Mouse (Mus musculus): ENCODE measurements around the gene Gm17374. TPM values are rescaled to one million over a fixed set of nuclear protein-coding genes. Genes with fewer than 3 reads are reported as not detected.

Gene Gm17374
- polyA plus RNA-seq, 1 experiment from 2014 or later = not detected

GRCm38 (mm10) chr2:140200713-140201112 is 48.9 kb downstream of the Gm17374 start:
- H3K27ac ChIP-seq = no peak overlapping the region
- H3K36me3 ChIP-seq = no peaks in the 10 kb centered on the region
- WGBS = 84% methylated on average over 2 of the region's 2 CpGs
- no peaks in the 10 kb centered on the region for H3K27me3 ChIP-seq (replicated peaks)
- H3K4me1 ChIP-seq (replicated peaks) = no peaks in the 10 kb centered on the region
- ATAC-seq = no peak
- H3K9me3 ChIP-seq = no peaks in the 10 kb centered on the region
- H3K9ac ChIP-seq = no peak overlapping the region
- H3K4me2 ChIP-seq (replicated peaks) = no peak overlapping the region
- no peak overlapping the region for H3K4me3 ChIP-seq (replicated peaks)

GRCm38 (mm10) chr2:140202573-140202972 is 50.7 kb downstream of the Gm17374 start:
- no peaks in the 10 kb centered on the region for H3K4me1 ChIP-seq (replicated peaks)
- no peaks in the 10 kb centered on the region for H3K36me3 ChIP-seq
- no peaks in the 10 kb centered on the region for H3K9me3 ChIP-seq
- H3K4me2 ChIP-seq (replicated peaks) = no peak overlapping the region
- no peak overlapping the region for H3K27ac ChIP-seq
- no peak overlapping the region for H3K4me3 ChIP-seq (replicated peaks)
- 89% methylated on average over 5 of the region's 5 CpGs for WGBS
- H3K9ac ChIP-seq = no peak overlapping the region
- no peak for ATAC-seq
- no peaks in the 10 kb centered on the region for H3K27me3 ChIP-seq (replicated peaks)

Other genes starting within 250 kb of the Gm17374 start
- 19.0 and 20.6 TPM in 2 replicates for gene Tasp1, start 85.2 kb upstream of the Gm17374 start, polyA plus RNA-seq (2015; fragmentation: Nextera tagmentation; extraction: Ambion mirVana)
- 23.0 and 26.7 TPM in 2 replicates for gene Esf1, start 18.5 kb downstream of the Gm17374 start, polyA plus RNA-seq (2015; fragmentation: Nextera tagmentation; extraction: Ambion mirVana)
- 26.5 and 27.6 TPM in 2 replicates for gene Ndufaf5, start 18.6 kb downstream of the Gm17374 start, polyA plus RNA-seq (2015; fragmentation: Nextera tagmentation; extraction: Ambion mirVana)
- not detected in 2 replicates for gene Sel1l2, start 237.7 kb downstream of the Gm17374 start, polyA plus RNA-seq (2015; fragmentation: Nextera tagmentation; extraction: Ambion mirVana)
- gene Macrod2, start 243.3 kb downstream of the Gm17374 start, polyA plus RNA-seq (2015; fragmentation: Nextera tagmentation; extraction: Ambion mirVana) = 33.4 and 40.0 TPM in 2 replicates

Measured in intestine, embryonic 15.5 days (tissue).